22 mouse cellular contexts compared by ENCODE assay signal in genomic region chr5:134488596-134488995, GRCm38 (mm10).
"Had no signal": no experiment of that assay in that cellular context is flagged by ENCODE, and none has a peak within 500 bp of the region (broad histone marks: within the 10 kb centered on the region; RNA-seq: fewer than 3 reads in every experiment).

No protein-coding gene starts in this region.

- H3K27ac ChIP-seq: kidney, postnatal 0 days; layer of hippocampus, adult 2 months; limb, embryonic 13.5 days; liver, embryonic 12.5 days; liver, embryonic 15.5 days; lung, embryonic 15.5 days; stomach, postnatal 0 days had no signal

- H3K4me2 ChIP-seq: limb, embryonic 13.5 days; lung, embryonic 15.5 days had no signal

- H3K9ac ChIP-seq: limb, embryonic 13.5 days; liver, embryonic 12.5 days; liver, embryonic 15.5 days; lung, embryonic 15.5 days had no signal

- DNase-seq: kidney, adult 2 months; layer of hippocampus, adult 9-11 months; liver; lung, adult 18-20 months; lung, postnatal 10 days; lung, postnatal 36 days; midbrain, embryonic 14.5 days; right cerebral cortex, adult 18-20 months; right cerebral cortex, postnatal 14 days; right cerebral cortex, postnatal 4 days; thymus, adult 2 months; thymus, postnatal 14 days had no signal

- H3K27me3 ChIP-seq: limb, embryonic 13.5 days; liver, embryonic 12.5 days; liver, embryonic 15.5 days; lung, embryonic 15.5 days; megakaryocyte, embryonic 14.5 days had no signal

- ATAC-seq: liver, embryonic 12.5 days had no signal

- H3K9me3 ChIP-seq: limb, embryonic 10.5 days; limb, embryonic 13.5 days; liver, embryonic 12.5 days; liver, embryonic 15.5 days; lung, embryonic 15.5 days; megakaryocyte, embryonic 14.5 days; midbrain, embryonic 10.5 days had no signal

- H3K4me3 ChIP-seq: layer of hippocampus, adult 2 months; limb, embryonic 10.5 days; limb, embryonic 13.5 days; liver, embryonic 12.5 days; liver, embryonic 15.5 days; lung, embryonic 15.5 days; midbrain, embryonic 10.5 days had no signal
